Mouse (Mus musculus) spleen, adult 18-20 months (tissue): ENCODE data around the gene Cux1.

Experiments
- DNase-seq, 2 experiments: peaks; one replicate each; pipeline ENCODE4 v3.0.0; 2022; ENCODE audit warnings: mixed read lengths in 2 of 2

Cux1 gene

DNA sequence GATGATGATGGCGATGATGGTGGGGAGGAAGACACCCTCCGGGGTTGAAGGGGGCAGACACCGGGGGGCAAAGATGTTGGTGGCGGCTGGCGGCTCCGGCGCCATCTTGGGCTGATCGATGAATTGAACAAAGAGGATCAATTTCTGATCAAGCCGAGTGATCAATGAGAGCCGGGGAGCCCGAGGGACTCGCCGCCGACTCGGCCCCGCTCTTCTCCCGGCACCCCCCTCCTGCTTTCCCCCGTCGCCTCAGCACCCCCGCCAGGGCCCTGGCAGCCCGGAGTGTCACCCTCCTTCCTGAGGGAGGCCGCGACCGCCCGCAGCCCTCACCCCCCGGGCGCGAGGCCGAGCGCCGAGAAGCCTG is 496 bp downstream of the Cux1 start:
- DNase-seq: no peak

DNA sequence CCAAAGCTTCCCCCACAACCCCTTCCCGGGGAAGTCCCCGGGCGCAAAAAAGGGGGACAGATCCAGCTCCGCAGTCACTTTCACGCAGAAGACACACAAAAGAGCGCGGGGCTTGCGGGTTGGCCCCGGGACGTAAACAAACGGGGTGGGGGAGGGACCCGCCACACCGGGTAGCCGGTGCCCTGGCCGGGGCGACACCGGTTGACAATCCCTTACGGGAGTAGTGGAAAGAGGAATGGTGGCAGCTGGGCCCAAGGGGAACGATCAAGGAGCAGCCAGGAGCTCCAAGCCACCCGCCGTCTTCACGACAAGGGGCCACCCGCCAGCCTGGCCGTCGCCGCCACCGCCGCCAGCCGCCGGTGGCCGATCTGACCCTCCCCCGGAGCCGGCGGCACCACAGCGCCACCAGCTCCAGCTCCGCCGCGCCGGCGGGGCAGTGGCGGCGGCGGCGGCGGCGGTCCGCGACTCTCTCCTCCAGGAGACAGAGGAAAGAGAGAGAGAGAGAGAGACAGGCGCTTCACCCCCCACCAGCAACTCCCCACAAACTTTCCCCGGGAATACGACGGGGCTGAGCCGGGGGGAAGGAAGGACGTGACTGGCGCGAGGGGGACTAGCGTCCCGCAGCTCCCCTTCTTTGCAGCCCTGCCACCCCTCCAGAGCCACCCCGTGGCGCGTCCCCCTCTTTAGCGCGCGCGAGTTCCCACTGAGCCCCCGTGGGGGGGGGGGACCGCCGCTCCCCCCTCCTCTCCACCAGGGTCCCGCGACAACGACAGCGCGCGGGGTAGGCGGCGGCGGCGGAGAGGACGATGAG is 1.1 kb downstream of the Cux1 start:
- peak; percentile 46 to 66 for DNase-seq

DNA sequence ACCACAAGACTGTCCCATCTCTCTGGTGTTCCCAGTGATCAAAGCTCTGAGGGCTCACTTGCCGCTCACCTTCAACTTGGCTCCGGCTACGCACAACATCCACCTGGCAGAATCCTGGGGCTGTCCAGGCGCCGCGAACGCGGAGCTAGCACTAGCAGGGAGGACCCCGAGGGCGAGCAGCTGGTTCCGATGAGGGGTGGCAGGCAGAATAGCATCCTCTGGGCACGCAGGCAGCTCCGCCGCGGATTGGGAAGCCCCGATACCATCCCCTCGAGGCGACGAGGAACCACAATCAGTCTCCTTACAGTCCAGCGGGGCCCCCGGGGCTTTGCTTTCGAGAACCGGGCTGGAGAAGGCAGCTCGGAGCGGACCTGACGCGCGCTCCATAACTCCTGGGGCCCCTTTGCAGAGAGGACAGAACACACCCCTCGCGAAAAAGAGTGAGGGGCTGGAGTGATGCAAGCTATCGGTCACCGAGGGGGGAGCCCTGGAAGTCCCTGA is 1.9 kb downstream of the Cux1 start:
- DNase-seq: peak; percentile 31 to 51

DNA sequence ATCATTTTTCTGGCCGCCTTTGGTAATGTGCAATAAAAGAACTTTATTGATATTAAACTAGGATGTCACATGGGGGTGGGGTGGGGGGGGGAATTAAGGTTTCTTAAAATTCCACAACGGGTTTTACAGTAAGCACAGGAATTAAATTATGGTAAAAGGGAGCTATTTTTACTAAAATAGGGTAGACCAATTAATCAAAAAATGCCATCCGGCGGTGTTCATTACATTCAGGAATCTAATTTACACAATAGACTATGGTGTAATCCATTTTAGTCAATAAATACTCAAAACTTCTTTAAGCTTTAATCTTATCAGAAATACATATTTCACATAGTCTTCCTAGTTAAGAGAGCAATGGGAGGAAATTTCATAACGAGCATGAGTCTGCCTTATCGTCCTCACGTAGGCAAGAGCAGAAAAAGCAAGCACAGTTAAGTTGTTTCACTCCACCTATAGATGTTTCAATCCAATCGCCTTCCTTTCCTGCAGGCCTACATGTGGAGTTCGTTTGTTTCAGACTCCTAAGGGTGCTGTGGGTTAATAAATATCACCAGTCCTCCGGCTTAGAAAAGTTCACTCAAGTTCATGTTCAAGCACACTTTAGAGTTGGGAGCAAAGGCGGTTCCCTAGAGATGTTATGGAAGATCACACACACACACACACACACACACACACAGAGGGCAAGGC is 2.5 kb downstream of the Cux1 start:
- DNase-seq: no peak

DNA sequence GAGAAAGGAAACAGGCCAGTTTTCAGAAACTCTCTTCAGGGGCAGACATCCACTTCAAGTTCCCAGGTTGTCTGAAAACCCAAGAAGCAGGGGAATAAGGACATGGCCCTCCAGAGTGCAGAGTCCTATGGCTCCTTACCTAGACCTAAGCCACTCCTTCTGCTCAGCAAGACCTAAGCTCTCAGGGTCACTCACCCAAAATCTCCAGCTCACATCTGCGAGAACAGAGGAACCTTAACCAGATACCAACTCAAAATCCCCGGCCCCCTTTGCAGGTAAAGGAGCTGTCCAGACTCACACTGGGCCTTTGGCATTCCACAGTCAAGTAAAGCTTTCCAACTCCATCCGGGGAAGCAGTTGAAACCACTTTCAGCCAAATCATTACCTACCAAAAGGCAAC is 3.3 kb downstream of the Cux1 start:
- no peak for DNase-seq

DNA sequence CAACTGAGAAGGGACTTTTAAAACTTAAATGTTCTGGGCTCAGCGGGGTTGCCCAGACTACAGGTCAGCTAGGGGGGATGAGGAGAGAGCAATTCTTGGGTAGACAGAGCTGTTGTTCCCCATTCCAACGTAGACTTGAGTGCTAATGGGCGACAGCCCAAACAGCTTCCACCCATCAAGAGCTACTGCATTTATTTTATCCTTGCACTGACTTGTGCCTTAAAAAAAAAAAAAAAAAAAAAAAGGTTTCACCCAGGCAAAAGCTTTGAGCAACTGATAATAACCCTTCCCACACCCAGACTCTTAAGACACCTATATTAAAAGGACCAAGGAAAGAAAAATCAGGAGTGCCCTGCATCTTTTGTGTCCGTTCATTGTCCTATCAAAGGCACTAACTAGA is 4.2 kb downstream of the Cux1 start:
- DNase-seq: no peak

DNA sequence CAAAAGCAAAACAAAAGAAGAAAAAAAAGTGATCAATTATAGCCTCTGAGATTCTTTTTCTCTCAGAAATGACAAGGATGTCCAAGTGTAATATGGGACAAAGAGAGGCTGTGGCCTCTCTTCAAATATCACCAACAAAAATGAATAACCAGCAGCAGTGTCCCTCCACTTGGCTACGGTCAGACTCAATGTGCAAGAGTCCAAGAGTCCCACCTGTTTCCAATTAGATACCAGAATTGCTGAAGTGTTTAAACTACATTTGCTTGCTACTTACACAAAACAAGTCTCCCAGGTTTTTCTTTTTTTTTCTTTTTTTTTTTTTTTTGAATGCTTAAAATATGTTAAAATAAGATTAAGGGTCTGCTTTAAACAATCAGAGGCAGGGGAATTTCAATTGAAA is 5.1 kb downstream of the Cux1 start:
- DNase-seq: no peak

DNA sequence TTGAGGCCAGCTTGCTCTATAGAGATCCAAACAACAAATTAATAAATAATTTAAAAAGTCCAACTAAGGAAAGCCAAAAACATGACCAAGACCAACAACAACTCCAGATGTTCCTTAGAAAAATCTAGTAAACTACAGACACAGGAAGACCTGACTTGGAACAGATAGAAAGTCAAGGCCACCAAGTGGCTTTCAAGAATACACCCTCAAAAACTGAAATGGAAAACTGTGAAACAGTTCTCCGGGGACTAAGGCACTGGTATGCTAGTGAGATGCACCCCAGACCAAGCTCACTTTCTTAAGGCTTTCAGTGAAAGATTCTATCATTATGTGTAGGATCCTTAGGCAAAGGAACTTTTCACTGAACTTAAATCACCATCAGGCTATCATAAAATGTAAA is 5.6 kb downstream of the Cux1 start:
- no peak for DNase-seq

DNA sequence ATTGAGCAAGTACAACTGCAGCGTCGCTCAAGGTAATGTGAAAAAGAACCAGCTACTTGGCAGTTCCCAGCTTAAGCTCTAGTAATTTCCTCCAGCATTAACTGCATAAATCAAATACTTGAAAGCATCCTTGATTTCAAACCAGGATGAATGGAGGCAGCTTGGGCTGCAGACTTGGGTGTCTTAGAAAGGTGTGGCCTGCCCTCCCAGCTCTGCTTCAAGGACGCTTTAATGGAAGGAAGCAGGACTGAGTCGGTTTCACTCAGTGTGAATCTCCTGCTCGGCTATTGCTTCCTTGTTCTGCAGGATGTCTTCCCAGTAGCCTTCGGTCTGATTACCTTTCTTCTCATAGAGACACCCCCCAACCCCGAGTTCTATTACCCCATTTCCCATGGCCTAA is 6.6 kb downstream of the Cux1 start:
- no peak for DNase-seq

DNA sequence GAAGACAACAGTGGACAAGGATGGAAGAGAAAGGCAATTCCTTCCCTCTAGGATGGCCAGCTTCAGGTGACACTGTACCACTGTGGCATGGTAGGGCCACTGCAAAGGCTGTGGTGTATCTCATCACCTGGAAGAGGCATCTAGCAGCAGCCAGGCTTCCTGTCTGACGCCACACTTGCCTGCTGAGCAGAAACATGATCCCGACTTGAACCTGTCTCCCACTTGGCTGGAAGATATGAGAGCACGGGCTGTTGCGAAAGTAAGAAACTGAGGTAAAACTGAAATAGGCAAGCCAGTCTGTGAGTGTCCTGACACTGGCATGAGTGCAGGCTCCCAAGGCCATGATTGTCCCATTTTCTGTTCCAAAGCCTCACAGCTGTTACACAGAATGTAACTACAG is 9.8 kb downstream of the Cux1 start:
- DNase-seq: no peak

DNA sequence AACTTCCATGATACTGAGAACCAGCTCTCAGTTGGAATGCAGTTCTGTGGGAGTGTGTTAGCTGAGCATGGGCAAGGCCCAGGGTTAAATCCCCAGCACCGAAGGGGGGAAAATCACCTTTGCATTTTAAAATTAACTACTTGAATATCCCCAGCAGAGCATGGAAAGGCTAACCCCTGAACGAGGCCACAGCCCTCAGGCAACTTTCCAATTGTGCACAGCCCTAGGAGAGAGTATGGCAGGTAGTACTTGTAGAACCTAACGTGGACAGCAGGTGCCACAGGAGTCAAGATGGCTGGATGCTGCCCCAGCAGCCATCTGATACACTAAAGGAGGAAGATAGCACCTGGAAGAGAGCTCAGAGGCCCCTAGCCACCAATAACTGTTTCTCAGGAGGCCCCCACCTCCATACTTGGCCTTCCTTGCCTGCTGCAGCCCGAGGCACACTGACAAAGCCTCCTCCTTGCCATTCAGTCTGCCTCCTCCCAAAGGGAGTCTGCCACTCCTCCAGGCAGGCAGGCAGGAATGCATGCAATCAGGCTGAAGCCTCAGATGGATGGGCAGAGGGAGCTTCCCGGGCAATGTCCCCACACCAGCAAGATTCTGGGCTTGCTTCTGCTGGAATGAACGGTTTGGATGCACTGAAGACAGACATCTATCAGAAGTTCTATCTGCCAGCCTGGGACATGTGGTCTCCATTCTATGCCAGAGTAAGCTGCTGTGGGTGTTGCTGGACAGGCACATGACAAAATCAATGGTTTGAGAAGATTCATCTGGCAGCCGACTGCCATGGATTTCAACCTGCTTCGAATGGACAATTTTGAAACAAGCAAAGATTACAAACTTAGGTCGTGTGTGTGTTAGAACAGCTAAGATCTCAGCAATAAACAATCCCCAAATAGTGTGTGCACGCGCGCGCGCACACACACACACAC is 10.7 kb downstream of the Cux1 start:
- DNase-seq: no peak

DNA sequence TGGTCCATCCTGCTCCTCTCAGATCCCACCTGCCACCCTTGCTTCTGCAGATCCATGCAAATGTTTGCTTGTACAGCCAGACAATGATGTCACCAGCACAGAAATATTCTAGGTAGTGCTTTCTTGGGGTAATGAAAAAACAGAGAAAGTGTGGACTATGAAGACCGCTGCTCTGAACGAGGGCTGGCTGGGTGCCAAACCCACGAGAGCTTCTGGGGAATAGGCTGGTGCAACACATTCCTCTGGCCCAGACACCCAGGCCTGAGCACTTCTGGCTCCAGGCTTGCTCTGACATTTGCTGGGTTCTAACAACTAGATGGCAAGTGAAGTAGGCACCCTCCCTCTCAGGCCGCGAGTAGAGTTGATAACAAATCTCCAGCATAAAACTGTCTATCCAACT is 11.6 kb downstream of the Cux1 start:
- DNase-seq: peak in 1 of 2 experiments; percentile 28

DNA sequence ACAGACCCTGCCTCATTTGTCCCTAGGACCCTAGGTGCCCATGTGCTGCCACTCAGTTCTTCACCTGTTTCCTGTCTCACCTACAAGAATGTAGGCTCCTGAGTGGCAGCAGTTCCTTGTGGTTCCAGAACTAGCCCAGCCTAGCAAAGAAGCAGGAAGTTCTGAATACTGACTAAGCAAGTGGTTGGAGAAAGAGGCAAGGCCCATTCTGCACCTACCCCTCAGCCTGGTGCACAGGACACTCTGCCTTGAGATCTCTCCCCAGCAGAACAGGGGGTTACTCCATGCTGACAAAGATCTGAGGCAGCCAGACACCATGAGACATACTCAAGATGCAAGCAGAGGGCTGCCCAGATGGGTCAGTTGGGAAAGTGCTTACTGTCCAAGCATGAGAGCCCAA is 14.5 kb downstream of the Cux1 start:
- no peak for DNase-seq

DNA sequence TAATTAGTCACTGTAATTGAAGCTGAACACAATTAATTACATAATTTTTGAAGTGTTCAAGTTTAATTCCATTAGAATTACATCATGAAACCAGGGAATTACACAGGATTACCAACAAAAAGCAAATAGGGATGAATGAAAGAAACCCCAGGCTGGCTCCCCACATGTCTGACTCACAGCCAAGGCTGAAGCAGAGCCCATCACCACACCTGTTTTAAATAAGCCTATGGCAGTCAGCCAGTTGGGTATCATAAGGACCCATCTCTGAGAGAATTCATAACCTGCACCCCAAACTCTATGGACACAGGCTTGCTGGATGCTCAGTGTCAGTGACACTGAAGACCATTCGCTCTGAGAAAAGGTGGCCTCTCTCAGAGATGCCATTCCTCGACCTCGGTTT is 15.2 kb downstream of the Cux1 start:
- no peak for DNase-seq

DNA sequence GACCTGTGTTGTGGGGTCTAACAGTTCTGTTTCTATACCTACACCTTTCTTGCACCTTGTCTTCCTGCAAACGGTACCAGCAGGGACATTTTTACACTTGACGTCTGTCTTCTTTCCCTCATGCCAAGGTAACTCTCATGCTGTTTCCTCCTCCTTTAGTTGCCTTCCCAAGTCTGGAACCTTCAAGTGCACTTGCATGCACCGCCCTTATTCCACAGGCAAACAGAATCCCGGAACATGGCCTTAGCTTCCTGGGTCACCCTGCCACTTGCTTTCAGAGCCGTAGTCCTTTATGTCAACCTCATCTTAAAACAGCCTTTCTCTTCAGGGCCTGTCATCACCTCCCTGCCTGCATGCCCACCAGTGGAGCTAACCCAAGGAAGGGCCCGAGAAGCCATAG is 15.7 kb downstream of the Cux1 start:
- DNase-seq: no peak

DNA sequence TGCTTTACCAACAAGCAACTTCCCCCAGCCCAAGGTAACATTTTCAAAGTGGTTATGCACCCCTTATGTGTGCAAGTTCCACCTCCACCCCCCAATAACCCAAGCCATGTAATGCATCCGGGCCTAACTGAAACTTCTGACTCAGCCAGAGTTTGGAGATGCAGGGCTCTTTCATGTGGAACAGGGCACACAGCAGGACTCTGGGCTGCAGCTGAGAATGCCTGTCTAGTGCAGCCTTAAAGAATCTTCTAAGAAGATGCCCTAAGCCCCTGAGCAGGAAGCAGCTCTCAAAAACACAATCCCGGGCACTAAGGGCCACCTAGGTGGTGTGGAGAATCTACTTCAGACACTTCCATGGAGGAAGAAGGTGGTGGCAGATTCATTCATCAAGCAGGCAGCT is 16.6 kb downstream of the Cux1 start:
- DNase-seq: no peak

DNA sequence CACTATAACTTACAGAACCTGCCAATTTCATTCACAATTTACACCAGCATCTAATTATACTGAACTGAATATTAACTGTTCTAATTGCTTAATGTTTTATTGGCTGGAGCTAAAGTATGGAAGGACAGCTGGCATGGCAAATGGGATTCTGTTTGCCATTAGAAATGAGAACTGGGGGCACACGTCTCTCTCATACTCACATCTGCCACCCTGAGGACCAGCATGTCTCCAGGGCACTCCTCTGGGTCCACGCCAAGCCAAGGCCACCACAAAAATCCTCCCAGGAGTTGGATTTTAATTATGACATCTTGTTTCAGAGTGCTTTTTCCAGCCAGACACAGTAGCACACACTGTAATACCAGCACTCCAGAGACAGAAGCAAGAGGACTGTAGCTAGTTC is 18.5 kb downstream of the Cux1 start:
- no peak for DNase-seq

DNA sequence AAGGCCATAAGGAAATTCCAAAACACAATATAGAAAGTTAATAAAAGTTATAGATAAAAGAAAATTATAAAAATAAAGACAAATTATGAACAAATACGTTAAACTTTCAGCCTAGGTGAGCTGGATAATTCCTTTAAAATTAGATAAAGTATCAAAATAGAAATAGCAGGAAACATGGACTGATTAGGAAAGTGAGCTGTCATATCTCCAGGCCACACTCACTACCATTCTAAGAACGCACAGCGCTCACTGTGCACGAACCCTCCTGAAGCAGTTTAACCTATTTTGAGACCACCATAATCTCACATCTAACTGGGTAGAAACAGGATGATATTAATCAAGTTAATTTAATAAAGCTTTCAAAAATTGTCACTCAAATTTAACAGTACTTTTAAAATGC is 22.2 kb downstream of the Cux1 start:
- DNase-seq: no peak

DNA sequence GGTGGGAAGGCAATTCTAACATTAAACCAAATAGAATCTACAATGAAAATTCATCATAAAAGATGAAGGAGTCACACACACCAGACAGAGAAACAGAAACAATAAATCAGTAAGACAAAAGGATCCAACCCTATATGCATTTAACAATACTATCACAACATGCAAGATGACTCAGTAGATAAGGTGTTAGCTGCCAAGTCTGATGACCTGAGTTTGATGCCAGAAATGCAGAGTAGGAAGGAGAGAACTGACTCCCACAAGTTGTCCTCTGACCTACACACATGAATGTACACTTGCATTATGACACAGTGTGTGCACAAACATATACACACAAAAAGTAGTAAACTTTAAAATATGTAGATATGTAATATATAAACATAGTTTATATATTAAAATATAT is 24.1 kb downstream of the Cux1 start:
- DNase-seq: no peak

DNA sequence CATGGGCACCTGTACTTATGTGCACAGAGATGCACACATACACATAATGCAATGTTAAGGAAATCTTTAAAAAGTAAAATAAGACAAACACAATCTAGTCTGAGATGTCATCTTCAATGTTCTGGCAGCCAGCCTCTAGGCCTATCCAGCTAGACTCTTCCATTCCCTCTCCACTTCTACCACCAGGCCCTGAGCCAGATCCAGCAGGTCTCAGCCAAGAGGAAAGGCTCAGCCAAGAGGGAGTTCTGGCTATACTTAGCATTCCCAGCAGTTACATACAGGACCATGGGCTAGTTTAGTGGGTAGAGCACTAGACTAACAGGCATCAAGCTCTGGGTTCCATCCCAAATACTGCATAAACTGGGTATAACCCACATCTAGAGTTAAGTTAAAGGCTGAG is 26.3 kb downstream of the Cux1 start:
- no peak for DNase-seq

DNA sequence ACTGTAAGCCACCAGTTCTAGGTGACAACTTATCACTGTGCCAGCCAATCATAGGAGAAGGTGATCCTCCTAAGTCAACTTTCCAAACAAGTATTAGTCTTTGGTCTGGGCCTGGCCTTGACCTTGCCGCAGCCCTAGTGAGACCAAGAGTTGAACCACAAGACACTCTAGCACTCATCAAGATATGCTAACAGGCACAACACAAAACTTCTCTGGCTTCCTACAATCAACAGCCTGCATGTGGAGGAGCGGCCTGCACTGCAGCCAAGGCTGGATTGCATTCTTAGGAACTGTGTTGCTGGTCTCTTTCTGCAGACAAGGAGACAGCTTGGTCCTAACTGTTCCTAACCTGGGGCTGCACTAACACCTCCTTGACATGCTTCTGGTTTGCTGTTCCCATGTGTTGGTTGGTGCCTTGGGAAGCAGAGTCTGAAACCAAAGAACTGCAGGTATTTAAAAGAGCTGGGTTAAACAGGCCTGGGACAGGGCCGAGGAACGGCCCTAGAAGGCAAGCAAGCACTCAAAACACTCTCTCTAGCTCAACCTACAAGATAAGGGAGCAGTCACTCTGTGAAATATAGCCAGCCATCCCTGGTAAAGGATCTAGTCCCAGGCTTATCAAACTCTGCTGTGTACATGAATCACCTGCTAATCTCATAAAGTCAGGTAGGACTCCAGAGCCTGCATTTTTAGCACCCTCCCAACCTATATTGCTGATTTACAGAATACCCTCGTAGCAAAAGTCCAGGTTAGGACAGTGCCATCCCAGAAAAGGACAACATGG is 27.0 kb downstream of the Cux1 start:
- DNase-seq: no peak

DNA sequence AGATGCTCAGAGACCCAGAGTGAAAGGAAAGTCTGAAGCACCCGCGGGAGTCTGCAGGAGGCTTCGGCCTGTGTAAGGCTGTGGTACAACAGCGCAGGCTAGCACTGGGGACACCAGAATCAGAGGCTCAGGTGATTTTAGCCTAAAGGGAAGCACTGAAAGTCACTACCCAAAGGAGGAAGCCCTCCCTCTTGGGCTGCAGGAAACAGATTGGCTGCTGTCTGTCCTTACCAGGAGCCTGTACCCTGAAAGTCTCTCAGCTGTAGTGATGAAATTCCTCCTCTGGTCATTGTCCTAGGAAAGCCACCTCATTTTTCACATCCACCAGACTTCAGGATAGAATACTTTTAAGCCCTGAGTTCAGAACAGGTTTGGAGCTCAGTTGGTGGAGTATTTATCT is 30.5 kb downstream of the Cux1 start:
- DNase-seq: no peak
